Mouse (Mus musculus): ENCODE results near the gene Fem1a. TPM values are rescaled to one million over a fixed set of nuclear protein-coding genes. Genes with fewer than 3 reads are reported as not detected.
A peak's percentile ranks its signal among the peaks of the same experiment; 100 is the strongest.

Fem1a gene
- total RNA-seq, 2 experiments from 2014 or later, result 90.4 to 94.6 TPM

DNA sequence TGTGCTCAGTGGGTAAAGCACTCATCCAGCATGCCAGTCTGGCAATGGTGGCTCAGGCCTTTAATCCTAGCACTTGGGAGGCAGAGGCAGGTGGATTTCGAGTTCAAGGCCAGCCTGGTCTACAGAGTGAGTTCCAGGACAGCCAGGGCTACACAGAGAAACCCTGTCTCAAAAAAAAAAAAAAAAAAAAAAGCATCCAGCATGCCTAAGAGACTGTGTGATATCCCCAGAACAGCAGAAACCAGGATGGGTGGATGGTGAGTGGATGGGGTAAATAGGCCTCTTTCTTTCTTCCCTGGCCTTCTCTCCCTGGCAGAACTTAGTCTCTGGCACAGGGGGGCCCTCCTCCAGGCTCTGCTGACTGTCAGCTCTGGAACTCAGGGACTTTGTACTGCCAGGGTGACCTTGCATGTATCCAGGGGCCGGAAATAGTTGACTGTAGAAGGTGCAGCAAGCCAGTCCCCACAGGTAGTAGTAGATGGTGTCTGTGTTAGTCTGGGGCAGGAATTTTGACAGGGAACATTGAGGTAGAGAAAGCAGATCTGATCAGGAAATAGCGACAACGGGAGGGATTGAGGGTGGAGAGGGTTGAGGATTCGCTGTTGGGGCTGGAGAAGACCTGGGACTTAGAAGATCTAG is 19.4 kb downstream of the Fem1a start:
- intact Hi-C loops (cut with DNase I), result loop anchor here (2.0 kb wide), 1 partner anchor 15 kb away; no protein-coding TSS in a partner anchor
- DNase-seq, result no peak

DNA sequence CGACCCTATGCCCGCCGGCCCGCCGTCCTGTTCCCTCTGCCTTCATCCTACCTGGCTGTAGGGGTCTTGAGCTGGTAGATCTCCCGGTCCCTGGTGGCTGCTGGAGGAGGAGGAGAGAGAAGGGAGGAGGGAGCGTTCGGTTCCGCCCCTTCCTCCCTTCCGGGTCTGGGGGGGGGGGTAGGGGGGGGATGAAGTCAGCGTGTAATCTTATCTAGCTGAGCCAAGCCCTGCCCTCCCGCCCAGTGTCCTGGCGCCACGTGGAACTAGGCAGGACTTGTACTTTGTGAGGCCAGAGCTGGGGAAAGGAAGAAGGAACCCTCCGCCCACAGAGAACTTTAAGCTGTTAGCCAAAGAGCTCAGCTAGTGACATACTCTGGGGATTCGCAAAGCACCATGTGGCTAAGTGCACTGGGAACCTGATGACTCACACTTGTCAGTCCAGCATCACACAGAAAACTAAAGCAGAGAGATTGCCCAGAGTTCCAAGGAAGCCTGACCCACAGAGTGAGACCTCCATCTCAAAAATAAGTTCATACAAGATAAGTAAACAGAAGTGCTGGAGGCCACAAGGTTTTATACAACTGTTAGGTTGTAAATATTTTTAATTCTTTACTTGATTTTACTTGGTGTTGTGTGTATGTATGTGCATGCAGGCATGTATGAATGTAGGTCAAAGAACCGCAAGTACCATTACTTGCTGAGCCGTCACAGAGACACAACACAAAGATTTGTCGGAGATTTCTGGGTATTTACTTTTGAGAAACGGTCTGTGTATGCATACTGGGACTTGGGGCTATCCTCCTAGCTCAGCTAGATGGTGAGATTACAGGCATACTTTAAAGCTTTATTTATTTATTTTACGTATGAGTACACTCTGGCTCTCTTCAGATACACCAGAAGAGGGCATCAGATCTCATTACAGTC is 20.3 kb downstream of the Fem1a start, which contains the start of gene Ticam1:
Ticam1 (minus strand) TSS at position 144 of the 924 bp plus-strand sequence.
- DNase-seq, result peak; percentile 89 to 90
- intact Hi-C loops (cut with DNase I), result loop anchor here (2.0 kb wide), 1 partner anchor 14 kb away; no protein-coding TSS in a partner anchor

DNA sequence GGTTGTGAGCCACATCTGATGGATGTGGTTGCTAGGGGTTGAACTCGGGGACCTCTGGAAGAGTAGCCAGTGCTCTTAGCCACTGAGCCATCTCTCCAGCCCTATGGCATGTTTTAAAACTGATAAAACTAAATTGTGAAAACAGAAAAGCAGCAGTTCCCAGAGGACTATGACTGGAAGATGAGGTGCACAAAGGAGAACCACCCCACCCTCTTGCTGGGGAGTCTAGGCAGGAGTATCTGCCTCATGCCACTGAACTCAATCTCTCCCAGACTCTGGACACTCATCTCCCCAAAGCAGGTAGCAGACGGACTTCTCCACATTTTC is 20.9 kb downstream of the Fem1a start:
- intact Hi-C loops (cut with DNase I), result loop anchor here (2.0 kb wide), 1 partner anchor 13 kb away; no protein-coding TSS in a partner anchor
- no peak for DNase-seq

DNA sequence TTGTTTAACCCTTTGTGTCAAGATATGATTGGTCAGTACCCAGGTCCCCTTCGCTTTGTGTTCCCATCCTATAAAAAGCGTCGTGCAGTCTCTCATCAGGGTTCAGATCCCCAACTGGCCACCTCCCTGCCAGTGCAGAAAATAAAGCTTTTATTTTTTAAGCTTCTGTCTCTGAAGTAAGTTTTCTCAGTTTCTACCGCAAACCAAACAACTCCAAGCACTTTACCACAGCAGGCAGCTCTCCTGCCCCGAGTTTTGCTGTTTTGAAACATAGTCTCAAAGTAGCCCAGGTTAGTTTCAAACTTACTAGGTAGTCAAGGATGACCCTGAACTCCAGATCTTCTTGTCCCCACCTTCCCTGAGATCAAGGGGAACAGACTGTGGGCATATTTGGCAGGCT is 21.7 kb downstream of the Fem1a start:
- DNase-seq, result no peak
- intact Hi-C loops (cut with DNase I), result no loop called here

DNA sequence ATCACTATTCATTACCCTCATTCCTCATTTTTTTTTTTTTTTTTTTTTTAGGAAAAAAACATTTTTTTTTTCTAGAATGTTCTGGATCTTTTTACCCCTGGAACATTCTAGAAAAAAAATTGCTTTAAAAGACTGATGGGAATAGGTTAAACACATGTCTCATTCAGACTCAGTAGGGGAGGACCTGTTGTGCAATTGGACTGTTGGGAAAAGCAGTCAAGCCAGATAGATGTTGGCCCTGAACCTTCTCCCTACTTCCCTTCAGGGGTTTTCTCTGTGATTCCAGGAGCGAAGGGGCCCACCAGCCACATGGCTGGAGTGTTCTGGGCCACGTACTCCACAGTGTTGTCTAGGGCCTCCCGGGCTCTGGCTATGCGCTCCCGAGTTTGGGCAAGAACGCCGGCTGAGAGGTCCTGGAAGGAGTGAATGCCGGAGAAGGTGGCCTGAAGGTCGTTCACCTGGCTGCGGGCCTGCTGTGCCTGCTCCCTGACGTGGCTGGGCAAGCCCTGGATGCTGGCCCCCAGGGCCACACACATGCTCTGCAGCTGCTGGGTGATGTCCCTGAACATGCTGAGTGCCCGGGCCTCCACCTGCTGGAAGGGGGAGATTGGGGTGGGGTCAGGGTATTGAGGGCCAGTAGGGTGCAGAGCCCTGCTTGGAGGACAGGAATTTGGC is 23.0 kb downstream of the Fem1a start:
- intact Hi-C loops (cut with DNase I), result no loop called here
- DNase-seq, result peak; percentile 60 to 68

DNA sequence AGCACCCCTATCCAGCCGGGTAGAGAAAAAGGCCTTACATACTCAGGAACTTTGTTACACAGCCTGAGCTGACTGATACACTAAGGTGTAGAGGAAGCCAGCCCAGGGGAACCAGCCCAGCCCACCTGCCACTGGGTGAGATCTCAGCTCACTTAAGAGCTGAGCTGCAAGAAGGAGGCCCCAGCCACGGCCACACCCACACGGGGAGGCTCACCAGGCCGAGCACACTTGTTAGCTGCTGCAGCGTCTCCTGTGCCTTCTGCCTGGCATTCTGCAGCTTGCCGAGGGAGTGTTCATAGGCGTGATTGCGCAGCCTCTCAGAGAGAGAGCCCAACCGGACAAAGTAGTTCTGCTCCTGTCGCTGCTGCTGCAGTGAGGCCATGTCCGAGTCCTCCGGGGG is 24.6 kb downstream of the Fem1a start:
- intact Hi-C loops (cut with DNase I), result no loop called here
- DNase-seq, result no peak

DNA sequence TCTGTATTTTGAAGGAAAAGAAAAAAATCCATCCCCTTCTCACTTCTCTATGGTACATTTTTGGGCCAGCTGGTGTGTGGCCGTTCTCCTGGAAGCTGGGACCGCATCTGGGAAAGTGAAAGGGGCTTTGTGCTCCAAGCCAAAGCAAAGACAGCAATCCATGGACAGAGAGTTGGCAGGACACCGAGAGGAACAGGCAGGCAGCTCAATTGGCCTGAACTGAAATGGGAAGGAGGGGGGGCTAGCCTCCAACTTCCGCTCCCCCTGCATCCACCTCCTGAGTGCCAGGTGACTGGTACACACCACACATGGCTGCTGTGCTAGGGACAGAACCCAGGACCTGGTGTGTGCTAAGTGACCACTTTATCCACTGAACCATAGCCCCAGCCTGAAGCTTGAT is 26.2 kb downstream of the Fem1a start:
- intact Hi-C loops (cut with DNase I), result no loop called here
- no peak for DNase-seq

DNA sequence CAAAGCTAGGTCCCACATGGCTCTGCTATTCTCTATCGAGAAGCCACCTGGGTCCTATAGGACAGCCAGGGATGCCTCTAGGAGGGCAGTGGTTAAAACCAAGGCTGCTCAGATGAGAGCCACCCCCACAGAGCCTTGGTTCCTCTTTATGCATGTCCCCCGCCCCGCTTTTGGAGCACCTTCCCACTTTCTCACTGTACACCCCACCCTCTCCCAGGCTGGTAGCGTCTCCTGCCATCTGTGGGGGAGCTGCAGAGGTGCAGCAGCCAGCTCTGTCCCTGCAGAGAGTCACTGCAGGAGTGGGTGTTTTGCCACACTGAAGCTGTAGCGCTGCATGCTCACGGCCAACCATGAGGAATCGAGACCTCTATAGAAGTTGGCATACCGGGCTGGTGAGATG is 26.7 kb downstream of the Fem1a start:
- DNase-seq, result no peak
- intact Hi-C loops (cut with DNase I), result no loop called here

DNA sequence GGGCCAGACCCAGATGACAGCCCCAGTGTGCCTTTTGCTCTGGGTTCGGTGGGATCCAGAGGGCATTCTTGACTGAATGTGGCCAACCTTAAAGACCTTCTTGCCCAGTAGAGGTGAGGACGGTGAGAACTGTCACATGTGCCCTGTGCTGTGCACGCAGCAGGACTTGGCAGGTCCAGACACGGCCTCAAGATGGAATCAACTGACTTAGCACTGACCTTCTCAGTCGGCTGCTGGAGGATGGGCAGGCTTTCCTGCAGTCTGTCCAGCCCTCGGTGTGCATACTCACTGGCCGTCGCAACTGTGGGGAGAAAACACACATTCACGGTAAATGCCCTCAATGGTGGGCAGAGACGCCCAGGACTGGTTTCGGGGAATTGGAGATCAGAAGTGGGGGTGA is 29.4 kb downstream of the Fem1a start:
- intact Hi-C loops (cut with DNase I), result no loop called here
- no peak for DNase-seq

DNA sequence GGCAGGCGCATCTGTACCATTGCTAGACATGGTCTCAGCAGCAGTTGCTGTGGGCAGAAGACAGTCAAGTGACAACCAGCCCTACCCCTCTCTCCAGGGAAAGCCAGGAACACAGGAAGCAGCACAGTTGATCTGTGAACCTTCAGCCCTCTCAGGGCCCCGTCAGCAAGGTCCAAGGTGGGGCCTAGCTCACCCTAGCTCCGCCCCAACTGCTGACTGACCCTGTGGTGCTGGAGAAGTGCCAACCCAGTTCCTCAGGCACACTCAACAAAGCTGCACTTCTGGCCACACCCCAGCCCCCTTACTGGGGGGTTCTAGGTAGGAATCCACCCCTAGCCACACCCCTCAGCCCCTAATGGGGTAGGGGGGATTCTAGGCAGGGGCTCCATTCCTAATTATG is 31.2 kb downstream of the Fem1a start:
- peak; percentile 50 to 54 for DNase-seq
- intact Hi-C loops (cut with DNase I), result no loop called here

DNA sequence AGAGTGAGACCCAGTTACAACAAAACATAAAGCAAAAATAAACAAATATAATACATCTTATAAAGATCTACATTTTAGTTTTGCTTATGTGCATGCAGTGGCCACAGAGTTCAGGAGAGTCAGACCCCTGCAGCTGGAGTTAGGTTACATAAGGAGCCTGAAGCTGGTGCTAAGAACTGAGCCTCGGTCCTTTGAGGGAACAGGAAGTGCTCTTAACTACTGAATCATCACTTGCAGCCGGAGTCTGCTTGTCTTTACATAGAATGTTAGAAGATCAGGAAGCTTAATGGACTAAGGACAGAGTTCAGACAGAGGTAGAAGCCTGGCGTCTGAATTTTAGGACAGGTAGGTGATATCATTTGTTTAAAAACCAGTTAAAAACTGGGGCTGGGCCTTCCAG is 32.3 kb downstream of the Fem1a start:
- DNase-seq, result no peak
- intact Hi-C loops (cut with DNase I), result no loop called here

DNA sequence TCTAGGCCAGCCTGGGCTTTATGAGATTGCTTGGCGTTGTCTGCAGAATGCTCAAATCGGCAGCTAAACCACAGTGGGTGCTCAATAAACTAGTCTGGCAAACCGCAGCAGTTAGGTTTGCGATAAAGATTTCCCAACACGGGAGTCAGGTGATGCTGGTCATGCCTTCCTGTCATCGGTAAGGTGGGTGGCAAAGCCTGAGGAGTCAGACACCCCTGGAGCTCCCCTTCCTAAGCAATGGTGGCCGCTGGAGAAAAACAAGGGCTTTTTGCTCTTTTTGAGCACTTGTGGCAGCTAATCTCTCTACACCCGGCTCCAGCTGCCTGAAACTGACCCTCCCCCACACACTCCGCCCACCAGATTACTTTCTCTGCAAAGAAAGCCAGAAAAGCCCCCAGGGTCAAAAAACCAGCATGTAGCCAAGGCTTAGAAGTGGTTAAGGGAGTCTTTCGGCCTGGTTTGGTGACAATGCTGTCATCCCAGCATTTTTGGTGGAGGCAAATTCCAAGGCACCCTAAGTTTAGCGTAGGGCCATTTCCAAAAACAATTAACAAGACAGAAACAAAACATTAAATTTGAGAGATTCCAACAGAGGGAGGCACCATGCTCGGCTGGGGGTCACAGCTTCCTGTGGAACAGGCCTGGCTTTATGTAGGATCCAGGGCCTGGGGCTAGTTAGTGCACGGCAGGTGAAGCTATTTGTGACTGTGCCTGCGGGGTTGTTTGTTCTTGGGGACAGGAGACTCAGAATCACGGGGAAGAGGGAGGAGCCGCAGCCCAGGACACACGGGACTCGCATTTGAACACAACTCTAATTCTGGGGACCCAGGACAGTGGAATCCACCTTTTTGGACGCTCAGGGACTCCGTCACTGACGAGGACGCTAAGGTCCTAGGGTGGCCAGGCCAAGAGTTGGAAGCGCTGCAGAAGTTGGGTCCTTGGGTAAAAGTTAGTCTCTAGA is 33.0 kb downstream of the Fem1a start:
- peak; percentile 62 to 75 for DNase-seq
- intact Hi-C loops (cut with DNase I), result loop anchor here (2.0 kb wide), 1 partner anchor 13 kb away; the partner anchor contains the start of gene Ticam1

DNA sequence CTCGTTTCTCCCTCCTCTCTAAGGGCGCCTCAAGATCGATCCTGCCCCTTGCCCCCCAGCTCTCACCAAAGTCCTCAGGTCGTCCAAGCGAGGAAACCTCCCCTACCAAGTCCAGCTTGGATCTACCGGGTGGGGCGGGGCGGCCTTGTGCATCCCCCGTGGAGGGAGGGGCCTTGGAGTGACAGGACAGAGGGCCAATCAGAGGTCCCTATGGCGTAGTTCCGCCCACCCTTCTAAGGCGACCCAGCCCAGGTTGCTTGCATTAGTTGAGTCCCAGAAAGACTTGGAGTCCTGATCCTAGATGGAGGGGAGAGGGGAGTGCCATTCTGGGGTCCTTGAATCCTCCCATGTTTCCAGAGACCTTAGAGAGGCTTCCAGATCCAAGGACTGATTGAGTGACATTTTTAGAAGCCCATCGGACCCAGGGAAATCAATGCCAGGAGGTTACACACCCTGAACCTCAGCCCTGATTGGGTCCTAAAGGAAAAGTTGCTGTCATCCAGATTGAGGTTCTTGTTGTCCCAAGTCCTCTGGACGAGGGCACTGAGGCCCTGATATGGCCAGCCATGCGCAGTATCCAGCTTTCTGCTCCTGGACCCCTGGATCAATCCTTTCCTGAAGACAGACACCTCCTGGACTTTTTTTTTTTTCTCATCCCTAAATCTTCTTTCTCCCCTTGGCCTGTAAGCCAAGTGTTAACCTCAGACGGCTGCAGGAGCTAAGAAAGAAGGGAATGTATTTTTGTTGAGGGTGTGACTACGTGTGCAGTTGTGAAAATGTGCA is 34.0 kb downstream of the Fem1a start:
- intact Hi-C loops (cut with DNase I), result loop anchor here (2.0 kb wide), 1 partner anchor 14 kb away; the partner anchor contains the start of gene Ticam1
- peak; percentile 99 for DNase-seq

DNA sequence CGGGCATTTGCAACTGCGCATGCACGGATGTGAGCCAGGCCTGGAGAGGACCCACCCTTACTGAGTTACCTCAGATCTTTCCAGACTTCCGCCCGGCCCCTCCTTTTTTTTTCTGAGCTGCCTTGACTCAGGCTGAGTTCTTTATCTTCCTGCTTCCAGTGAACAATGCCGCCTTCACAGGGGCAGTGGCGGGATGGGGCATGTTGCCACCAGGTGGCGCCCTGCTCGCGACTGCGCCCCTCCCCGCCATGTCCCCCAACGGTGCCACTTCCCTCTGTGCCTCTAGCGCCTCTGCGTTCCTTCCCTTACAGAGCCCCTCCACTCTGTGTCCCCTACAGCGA is 34.5 kb downstream of the Fem1a start:
- DNase-seq, result peak; percentile 91 to 94
- intact Hi-C loops (cut with DNase I), result loop anchor here (2.0 kb wide), 1 partner anchor 14 kb away; the partner anchor contains the start of gene Ticam1

DNA sequence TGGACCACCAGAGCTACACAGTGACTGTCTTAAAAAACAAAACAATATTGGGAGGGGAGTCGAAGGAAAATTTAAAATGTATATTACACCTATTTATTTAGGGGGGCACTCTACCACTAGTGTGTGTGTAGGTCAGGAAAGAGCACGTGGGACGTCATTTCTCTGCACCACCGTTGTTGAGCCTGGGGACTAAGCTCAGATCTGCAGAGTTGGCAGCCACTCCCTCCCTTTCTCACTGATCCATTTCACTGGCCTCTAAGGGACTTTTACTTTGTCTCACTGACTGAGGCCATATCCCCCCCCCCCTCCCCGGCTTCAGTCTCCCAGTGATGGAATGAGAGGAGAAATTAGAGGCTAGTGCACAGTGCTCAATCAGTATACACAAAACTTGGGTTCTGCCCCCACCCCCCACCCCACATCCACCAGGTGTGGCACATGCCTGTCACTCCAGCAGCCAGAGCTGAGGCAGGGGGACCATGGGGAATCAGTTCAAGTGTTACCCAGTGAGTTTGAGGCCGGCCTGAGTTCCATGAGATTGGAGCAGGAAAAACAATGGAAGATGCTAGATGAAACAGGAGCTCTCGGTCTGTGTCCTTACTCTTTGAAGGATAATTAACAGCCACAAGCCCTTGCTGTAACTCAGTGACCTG is 35.3 kb downstream of the Fem1a start:
- no peak for DNase-seq
- intact Hi-C loops (cut with DNase I), result loop anchor here (2.0 kb wide), 2 partner anchors 15 to 59 kb away; partner anchors contain the start of gene Ticam1

DNA sequence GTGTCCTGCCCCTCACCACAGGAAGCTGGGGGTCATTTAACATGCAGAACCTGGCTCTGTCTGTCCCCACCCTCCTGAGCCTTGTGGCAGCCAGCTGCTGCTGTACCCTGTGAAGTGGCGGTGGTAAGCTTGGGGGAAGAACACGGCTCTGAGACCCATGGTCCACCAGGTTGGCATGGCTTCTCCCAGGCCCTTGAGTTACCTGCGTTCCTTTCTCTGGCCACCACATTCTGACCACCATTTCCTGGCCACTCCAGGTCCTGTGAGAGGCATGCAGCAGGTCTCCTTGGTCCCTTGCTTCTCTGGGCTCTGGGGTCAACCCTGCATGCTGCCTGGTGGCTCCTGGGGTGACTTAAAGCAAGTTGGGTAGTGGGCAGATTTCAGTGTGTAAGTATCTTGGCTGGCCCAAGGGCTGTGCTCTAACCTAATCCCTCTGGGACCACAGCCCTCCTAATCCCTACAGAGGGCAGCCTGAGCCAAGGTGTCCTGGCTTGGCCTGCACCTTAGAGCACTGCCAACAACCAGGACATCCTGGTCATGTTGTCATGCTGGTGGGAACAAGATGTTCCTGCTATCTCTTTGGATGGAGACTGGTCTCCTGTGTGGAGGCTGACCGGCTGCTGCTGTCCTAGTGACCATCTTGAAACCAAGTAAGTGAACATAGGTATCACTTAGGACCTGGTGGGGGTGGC is 36.1 kb downstream of the Fem1a start, which contains the start of gene Plin3:
Plin3 (minus strand) TSS at position 343 of the 692 bp plus-strand sequence.
- peak in 1 of 2 experiments; percentile 51 for DNase-seq
- intact Hi-C loops (cut with DNase I), result loop anchor here (2.0 kb wide), 1 partner anchor 58 kb away; no protein-coding TSS in a partner anchor

DNA sequence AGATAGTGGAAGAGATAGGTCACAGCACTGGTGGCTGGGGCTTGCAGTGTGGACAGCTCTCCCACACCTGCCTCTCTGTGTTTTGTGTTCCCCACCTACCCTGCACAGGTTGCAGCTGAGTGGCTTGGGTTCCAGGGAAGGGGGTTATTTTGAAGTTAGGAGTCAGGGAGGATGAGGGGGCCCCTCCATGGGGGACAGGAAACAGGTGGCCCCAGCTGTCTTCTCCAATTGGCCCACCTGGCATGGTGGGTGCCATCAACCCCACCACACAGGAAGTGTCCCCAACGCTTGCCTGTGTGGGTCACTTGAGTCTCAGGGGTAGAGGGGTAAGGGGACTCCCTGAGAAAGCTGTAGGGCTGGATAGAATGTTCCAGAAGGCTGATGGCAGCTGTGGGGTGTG is 36.7 kb downstream of the Fem1a start:
- intact Hi-C loops (cut with DNase I), result loop anchor here (2.0 kb wide), 1 partner anchor 58 kb away; no protein-coding TSS in a partner anchor
- DNase-seq, result no peak

DNA sequence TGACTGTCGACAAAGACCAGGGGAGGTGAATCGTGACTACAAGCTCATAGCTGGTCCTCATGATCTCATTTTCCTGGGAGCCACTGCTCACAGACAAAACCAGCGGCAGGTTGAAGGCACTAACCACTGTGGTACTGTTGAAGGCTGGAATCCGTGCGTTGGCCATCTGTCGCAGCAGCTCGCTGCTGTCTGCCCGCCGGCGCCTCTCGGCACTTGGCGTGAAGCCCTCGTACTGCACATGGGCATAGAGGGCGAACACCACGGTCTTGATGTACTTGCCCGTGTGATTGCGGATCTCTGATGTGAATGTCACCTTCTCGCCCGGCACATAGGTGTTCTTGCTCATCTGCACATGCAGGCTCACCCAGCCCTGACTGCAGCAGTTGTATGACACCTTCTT is 37.6 kb downstream of the Fem1a start:
- DNase-seq, result no peak

More for the DNA sequence above, 37.6 kb downstream of the Fem1a start:
- intact Hi-C loops (cut with DNase I), result no loop called here

Data from heart, postnatal 14 days (tissue).